Mouse (Mus musculus): ENCODE results near the gene Mex3a.
"Not testable (repeated sequence)": the region's sequence is repeated elsewhere in the genome, so short reads cannot be mapped to it uniquely, and the experiment has no call there.

The Mex3a gene

GRCm38 (mm10) chr3:88572835-88573234, 40.6 kb downstream of the Mex3a start:
- DNase-seq = no peak

GRCm38 (mm10) chr3:88573810-88574209, 41.6 kb downstream of the Mex3a start:
- DNase-seq = no peak

GRCm38 (mm10) chr3:88575540-88575939, 43.3 kb downstream of the Mex3a start, which contains the start of gene Ssr2:
TSS of gene Ssr2 (plus strand) at chr3:88575876.
- no peak for DNase-seq

- DNase-seq = not testable (repeated sequence)
Measured at GRCm38 (mm10) chr3:88577846-88578245, 45.7 kb downstream of the Mex3a start.

GRCm38 (mm10) chr3:88578498-88579424, 46.6 kb downstream of the Mex3a start:
- DNase-seq = no peak

- peak; percentile 89 for DNase-seq
Measured at GRCm38 (mm10) chr3:88579454-88580117, 47.4 kb downstream of the Mex3a start.

GRCm38 (mm10) chr3:88585769-88586168, 53.6 kb downstream of the Mex3a start:
- DNase-seq = no peak

GRCm38 (mm10) chr3:88586640-88587039, 54.4 kb downstream of the Mex3a start:
- no peak for DNase-seq

- no peak for DNase-seq
Measured at GRCm38 (mm10) chr3:88590246-88590645, 58.1 kb downstream of the Mex3a start.

Measured in right cerebral cortex, adult 18-20 months (tissue).